Mouse (Mus musculus): ENCODE measurements around the gene Cd47. TPM values are rescaled to one million over a fixed set of nuclear protein-coding genes. Genes with fewer than 3 reads are reported as not detected.
"Not testable (repeated sequence)": the region's sequence is repeated elsewhere in the genome, so short reads cannot be mapped to it uniquely, and the experiment has no call there.

Cd47 gene
- polyA plus RNA-seq, 1 experiment from 2014 or later = 66.8 TPM

DNA sequence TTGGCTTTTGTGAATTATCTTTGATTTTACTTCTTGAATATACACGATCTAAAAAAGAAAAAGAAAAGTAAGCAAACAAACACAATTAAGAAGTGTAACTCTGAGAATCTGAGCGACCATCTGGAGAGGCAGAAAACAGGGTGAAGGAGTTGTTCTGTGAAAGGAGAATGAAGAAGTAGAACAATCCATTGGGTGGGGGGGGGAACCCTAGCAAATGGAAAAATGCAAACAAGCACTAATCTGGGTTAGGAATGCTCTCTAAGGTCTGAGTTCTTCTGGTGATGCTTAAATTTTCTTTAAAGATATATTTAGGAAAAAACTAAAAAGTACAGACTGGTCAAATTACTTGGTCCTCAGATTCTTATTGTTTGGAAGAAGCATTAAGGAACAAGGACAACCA lies 11.6 kb downstream of the Cd47 start:
- no peak for ATAC-seq (replicated peaks; ENCODE audit: insufficient number of reproducible peaks, insufficient read depth, low FRiP score, low read depth)
- Histone ChIP-seq H3K4me1 (replicated peaks) (no peaks in the 10 kb centered on the region), H3K9ac (no peak overlapping the region), H3K4me2 (no peak overlapping the region), H3K4me3 (no peak overlapping the region), H3K36me3 (no peaks in the 10 kb centered on the region), H3K27ac (no peak overlapping the region), H3K27me3 (no peaks in the 10 kb centered on the region), H3K9me3 (replicated peaks) (no peaks in the 10 kb centered on the region)
- WGBS = 82% methylated on average over 2 of the region's 2 CpGs

- 73% methylated on average over 10 of the region's 10 CpGs for WGBS
Measured at GRCm38 (mm10) chr16:49812821-49813616, 12.7 kb downstream of the Cd47 start.

GRCm38 (mm10) chr16:49814419-49814818 lies 14.1 kb downstream of the Cd47 start:
- 60% methylated on average over 4 of the region's 4 CpGs for WGBS
- H3K27ac ChIP-seq = no peak overlapping the region
- no peak for ATAC-seq (replicated peaks; ENCODE audit: insufficient number of reproducible peaks, insufficient read depth, low FRiP score, low read depth)
- no peak overlapping the region for H3K9ac ChIP-seq
- H3K9me3 ChIP-seq (replicated peaks) = no peaks in the 10 kb centered on the region
- H3K4me1 ChIP-seq (replicated peaks) = no peaks in the 10 kb centered on the region
- no peaks in the 10 kb centered on the region for H3K36me3 ChIP-seq
- no peak overlapping the region for H3K4me3 ChIP-seq
- no peaks in the 10 kb centered on the region for H3K27me3 ChIP-seq
- H3K4me2 ChIP-seq = no peak overlapping the region

More at GRCm38 (mm10) chr16:49812821-49813616, 12.7 kb downstream of the Cd47 start:
- Histone ChIP-seq H3K27me3 (no peaks in the 10 kb centered on the region), H3K9ac (no peak overlapping the region), H3K4me2 (no peak overlapping the region), H3K9me3 (replicated peaks) (no peaks in the 10 kb centered on the region), H3K4me3 (no peak overlapping the region), H3K27ac (no peak overlapping the region), H3K36me3 (no peaks in the 10 kb centered on the region), H3K4me1 (replicated peaks) (no peaks in the 10 kb centered on the region)
- no peak for ATAC-seq (replicated peaks; ENCODE audit: insufficient number of reproducible peaks, insufficient read depth, low FRiP score, low read depth)

DNA sequence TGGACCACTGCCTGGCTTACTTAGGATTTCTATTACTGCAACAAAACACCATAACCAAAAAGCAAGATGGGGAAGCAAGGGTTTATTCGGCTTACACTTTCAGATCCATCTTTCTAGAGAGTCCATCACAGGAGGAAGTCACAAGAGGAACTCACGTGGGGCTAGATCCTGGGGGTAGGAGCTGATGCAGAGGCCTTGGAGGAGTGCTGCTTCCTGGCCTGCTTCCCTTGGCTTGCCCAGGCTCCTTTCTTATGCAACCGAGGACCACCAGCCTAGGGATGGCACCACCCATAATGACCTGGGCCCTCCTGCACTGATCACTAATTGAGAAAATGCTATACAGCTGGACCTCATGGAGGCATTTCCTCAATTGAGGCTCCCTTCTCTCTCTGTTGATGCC lies 16.6 kb downstream of the Cd47 start:
- Histone ChIP-seq H3K4me1 (replicated peaks) (no peaks in the 10 kb centered on the region), H3K27me3 (no peaks in the 10 kb centered on the region), H3K9ac (no peak overlapping the region), H3K36me3 (no peaks in the 10 kb centered on the region), H3K9me3 (replicated peaks) (no peaks in the 10 kb centered on the region), H3K4me2 (no peak overlapping the region), H3K27ac (no peak overlapping the region), H3K4me3 (no peak overlapping the region)
- WGBS = 81% methylated on average over 3 of the region's 3 CpGs
- ATAC-seq (replicated peaks; ENCODE audit: insufficient number of reproducible peaks, insufficient read depth, low FRiP score, low read depth) = no peak

DNA sequence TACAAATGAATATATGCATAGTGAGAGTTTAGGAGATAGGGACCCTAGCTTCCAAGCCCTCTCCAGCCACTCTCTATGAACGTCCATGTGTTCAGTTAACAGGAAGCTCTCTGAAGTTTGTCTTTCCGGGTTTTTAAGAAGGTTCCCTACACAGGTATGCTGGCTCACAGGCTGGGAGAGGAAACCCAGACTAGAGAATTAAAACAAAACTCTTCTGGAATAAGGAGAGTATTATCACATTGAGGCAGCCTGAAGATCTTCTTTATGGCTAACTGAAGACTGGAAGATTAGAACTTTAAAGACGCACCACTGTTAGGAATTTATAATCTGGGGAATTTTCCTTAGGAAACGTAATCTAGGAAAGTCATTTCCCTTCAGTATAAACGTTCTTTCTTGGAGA lies 17.8 kb downstream of the Cd47 start:
- Histone ChIP-seq H3K4me1 (replicated peaks) (no peaks in the 10 kb centered on the region), H3K36me3 (no peaks in the 10 kb centered on the region), H3K4me2 (no peak overlapping the region), H3K27ac (no peak overlapping the region), H3K9me3 (replicated peaks) (no peaks in the 10 kb centered on the region), H3K27me3 (no peaks in the 10 kb centered on the region), H3K9ac (no peak overlapping the region), H3K4me3 (no peak overlapping the region)
- WGBS = 62% methylated on average over 5 of the region's 5 CpGs
- ATAC-seq (replicated peaks; ENCODE audit: insufficient number of reproducible peaks, insufficient read depth, low FRiP score, low read depth) = no peak

GRCm38 (mm10) chr16:49818627-49819026 lies 18.3 kb downstream of the Cd47 start:
- no peaks in the 10 kb centered on the region for H3K36me3 ChIP-seq
- H3K9ac ChIP-seq = no peak overlapping the region
- no peak overlapping the region for H3K4me2 ChIP-seq
- no peak overlapping the region for H3K27ac ChIP-seq
- no peak; the same call in 1 of the 2 replicates for ATAC-seq (replicated peaks; ENCODE audit: insufficient number of reproducible peaks, insufficient read depth, low FRiP score, low read depth)
- no peaks in the 10 kb centered on the region for H3K9me3 ChIP-seq (replicated peaks)
- no peaks in the 10 kb centered on the region for H3K27me3 ChIP-seq
- H3K4me1 ChIP-seq (replicated peaks) = no peaks in the 10 kb centered on the region
- H3K4me3 ChIP-seq = no peak overlapping the region
- 59% methylated on average over 6 of the region's 6 CpGs for WGBS

DNA sequence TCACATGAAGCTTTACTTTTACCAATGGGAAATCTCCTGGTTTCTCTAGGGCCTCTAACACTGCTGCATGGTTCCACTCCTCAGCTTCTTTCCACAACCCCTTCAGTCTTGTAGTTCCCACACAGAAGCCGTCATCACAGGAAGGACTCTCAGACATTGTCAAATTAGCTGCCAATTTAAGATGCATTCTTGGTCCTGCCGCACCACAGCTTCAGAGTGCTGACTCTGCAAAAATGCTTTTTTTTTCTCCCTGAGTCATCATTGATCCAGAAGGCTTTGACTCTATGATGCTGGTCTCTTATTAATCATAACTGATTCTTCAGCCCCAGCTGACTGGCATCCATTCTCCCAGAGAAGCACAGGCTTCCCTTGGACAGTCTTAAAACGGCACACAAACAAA lies 19.2 kb downstream of the Cd47 start:
- H3K4me3 ChIP-seq = no peak overlapping the region
- H3K9me3 ChIP-seq (replicated peaks) = no peaks in the 10 kb centered on the region
- no peak overlapping the region for H3K27ac ChIP-seq
- WGBS = 61% methylated on average over 3 of the region's 3 CpGs
- H3K27me3 ChIP-seq = no peaks in the 10 kb centered on the region
- H3K4me2 ChIP-seq = no peak overlapping the region
- no peak overlapping the region for H3K9ac ChIP-seq
- no peak for ATAC-seq (replicated peaks; ENCODE audit: insufficient number of reproducible peaks, insufficient read depth, low FRiP score, low read depth)
- H3K4me1 ChIP-seq (replicated peaks) = no peaks in the 10 kb centered on the region
- no peaks in the 10 kb centered on the region for H3K36me3 ChIP-seq

GRCm38 (mm10) chr16:49830911-49831310 lies 30.6 kb downstream of the Cd47 start:
- not testable (repeated sequence) for H3K4me1 ChIP-seq (replicated peaks); H3K36me3 ChIP-seq
- WGBS = 87% methylated on average over 3 of the region's 3 CpGs

DNA sequence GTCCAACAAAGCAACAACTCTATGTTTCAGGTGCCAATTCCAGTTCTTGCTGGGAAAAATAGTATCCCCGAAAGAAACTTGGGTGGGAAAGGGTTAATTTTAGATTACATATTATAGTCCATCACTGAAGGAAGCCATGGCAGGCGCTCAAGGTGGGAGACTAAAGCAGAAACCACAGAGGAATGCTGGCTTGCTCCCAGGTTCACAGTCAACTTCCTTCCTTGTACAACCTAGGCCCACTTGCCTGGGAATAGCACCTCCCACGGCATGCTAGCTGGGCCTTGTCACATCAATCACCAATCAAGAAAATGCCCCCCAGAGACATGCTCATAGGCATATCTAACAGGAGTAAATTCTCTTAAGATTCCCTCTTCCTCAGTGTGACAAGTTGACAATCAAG lies 32.0 kb downstream of the Cd47 start:
- Histone ChIP-seq H3K27ac (no peak overlapping the region), H3K9me3 (replicated peaks) (no peaks in the 10 kb centered on the region), H3K36me3 (no peaks in the 10 kb centered on the region), H3K4me2 (no peak overlapping the region), H3K27me3 (no peaks in the 10 kb centered on the region), H3K9ac (no peak overlapping the region), H3K4me1 (replicated peaks) (peaks cover 4% of the 10 kb centered on the region), H3K4me3 (no peak overlapping the region)
- ATAC-seq (replicated peaks; ENCODE audit: insufficient number of reproducible peaks, insufficient read depth, low FRiP score, low read depth) = no peak
- 62% methylated on average over 3 of the region's 3 CpGs for WGBS

More at GRCm38 (mm10) chr16:49830911-49831310, 30.6 kb downstream of the Cd47 start:
- H3K27me3 ChIP-seq; H3K9ac ChIP-seq; H3K27ac ChIP-seq; H3K9me3 ChIP-seq (replicated peaks); H3K4me2 ChIP-seq; ATAC-seq (replicated peaks; ENCODE audit: insufficient number of reproducible peaks, insufficient read depth, low FRiP score, low read depth); H3K4me3 ChIP-seq: not testable (repeated sequence)

GRCm38 (mm10) chr16:49834130-49834693 lies 33.9 kb downstream of the Cd47 start:
- Histone ChIP-seq H3K36me3 (no peaks in the 10 kb centered on the region), H3K27ac (no peak overlapping the region), H3K4me3 (no peak overlapping the region), H3K9ac (no peak overlapping the region), H3K4me2 (no peak overlapping the region), H3K27me3 (no peaks in the 10 kb centered on the region), H3K4me1 (replicated peaks) (peaks cover 4% of the 10 kb centered on the region), H3K9me3 (replicated peaks) (no peaks in the 10 kb centered on the region)
- ATAC-seq (replicated peaks; ENCODE audit: insufficient number of reproducible peaks, insufficient read depth, low FRiP score, low read depth) = no peak
- 13% methylated on average over 4 of the region's 4 CpGs for WGBS

GRCm38 (mm10) chr16:49836634-49837164 lies 36.4 kb downstream of the Cd47 start:
- no peak overlapping the region for H3K9ac ChIP-seq
- 84% methylated on average over 6 of the region's 6 CpGs for WGBS
- no peak for ATAC-seq (replicated peaks; ENCODE audit: insufficient number of reproducible peaks, insufficient read depth, low FRiP score, low read depth)

GRCm38 (mm10) chr16:49838923-49839322 lies 38.6 kb downstream of the Cd47 start:
- Histone ChIP-seq H3K27ac (no peak overlapping the region), H3K36me3 (no peaks in the 10 kb centered on the region), H3K4me2 (no peak overlapping the region), H3K9me3 (replicated peaks) (no peaks in the 10 kb centered on the region), H3K27me3 (no peaks in the 10 kb centered on the region), H3K9ac (no peak overlapping the region), H3K4me1 (replicated peaks) (peaks cover 8% of the 10 kb centered on the region), H3K4me3 (no peak overlapping the region)
- WGBS = 87% methylated on average over 6 of the region's 6 CpGs
- no peak for ATAC-seq (replicated peaks; ENCODE audit: insufficient number of reproducible peaks, insufficient read depth, low FRiP score, low read depth)

More at GRCm38 (mm10) chr16:49836634-49837164, 36.4 kb downstream of the Cd47 start:
- H3K27ac ChIP-seq = no peak overlapping the region
- no peak overlapping the region for H3K4me2 ChIP-seq
- H3K27me3 ChIP-seq = no peaks in the 10 kb centered on the region
- peaks cover 8% of the 10 kb centered on the region for H3K4me1 ChIP-seq (replicated peaks)
- no peaks in the 10 kb centered on the region for H3K36me3 ChIP-seq
- no peak overlapping the region for H3K4me3 ChIP-seq
- no peaks in the 10 kb centered on the region for H3K9me3 ChIP-seq (replicated peaks)
